Mouse (Mus musculus) intestine, embryonic 15.5 days (tissue): ENCODE results near the gene Lrrc66. TPM values are rescaled to one million over a fixed set of nuclear protein-coding genes. Genes with fewer than 3 reads are reported as not detected.

Experiments used
- ATAC-seq: fragments of 200-750 bp; cut with Nextera tagmentation; 2 replicates; pipeline ENCODE4 v1.8.0; 2017; ENCODE audit warnings: moderate TSS enrichment, moderate library complexity
- H3K27ac ChIP-seq: fragments of 300-500 bp; sonication (generic); 2 replicates; pipeline ENCODE4 v1.5.1; 2015; ENCODE audit warnings: mild to moderate bottlenecking, inconsistent platforms
- H3K27me3 ChIP-seq: fragments of 300-500 bp; sonication (generic); replicated peaks from 2 replicates; pipeline ENCODE4 v1.6.1; 2015; ENCODE audit warnings: inconsistent platforms
- H3K36me3 ChIP-seq: fragments of 300-500 bp; sonication (generic); 2 replicates; pipeline ENCODE4 v1.6.1; 2015; ENCODE audit warnings: inconsistent platforms
- H3K4me1 ChIP-seq: fragments of 300-500 bp; sonication (generic); replicated peaks from 2 replicates; pipeline ENCODE4 v1.6.1; 2015; ENCODE audit warnings: inconsistent platforms
- H3K4me2 ChIP-seq: fragments of 300-500 bp; sonication (generic); replicated peaks from 2 replicates; pipeline ENCODE4 v1.6.1; 2015; ENCODE audit warnings: mild to moderate bottlenecking, inconsistent platforms
- H3K4me3 ChIP-seq: fragments of 300-500 bp; sonication (generic); replicated peaks from 2 replicates; pipeline ENCODE4 v1.5.1; 2015; ENCODE audit warnings: inconsistent platforms
- H3K9ac ChIP-seq: fragments of 300-500 bp; sonication (generic); 2 replicates; pipeline ENCODE4 v1.6.1; 2015; ENCODE audit warnings: inconsistent platforms
- H3K9me3 ChIP-seq: fragments of 300-500 bp; sonication (generic); 2 replicates; pipeline ENCODE4 v1.6.1; 2016; ENCODE audit warnings: inconsistent platforms
- WGBS: fragments of 180-500 bp; shearing (Covaris S2); methylation state at CpG from one replicate; pipeline ENCODE4 v1.1.7; 2015; 5-methylcytosine and 5-hydroxymethylcytosine counted together
- polyA plus RNA-seq: library from polyadenylated mRNA; unstranded; fragments of >200 nt; fragmentation: Nextera tagmentation; extraction: Ambion mirVana; gene quantifications from 2 replicates; pipeline ENCODE4 v1.2.1, GENCODE M21; 2015

Gene Lrrc66
- polyA plus RNA-seq, 1 experiment from 2014 or later, result 5.5 TPM

DNA sequence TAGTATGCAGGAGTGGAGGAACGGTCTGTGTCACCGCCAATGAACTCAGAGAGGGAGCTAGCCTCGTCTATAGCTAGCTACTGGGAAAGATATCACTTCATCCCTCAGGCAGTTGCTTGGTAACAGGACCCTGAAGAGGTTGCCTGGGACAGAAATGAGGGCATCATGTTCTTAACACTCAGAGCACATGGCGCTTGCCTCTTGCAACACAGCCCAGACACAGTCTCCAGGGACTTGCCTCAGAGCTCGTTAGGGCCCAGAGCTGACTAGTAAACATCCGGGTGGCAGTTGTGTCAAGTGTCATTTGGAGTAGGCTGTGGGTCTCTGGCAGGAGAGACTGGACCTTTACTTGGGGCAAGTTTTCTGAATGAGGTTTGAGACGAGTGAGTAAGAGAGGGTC, 58.5 kb downstream of the Lrrc66 start:
- Histone ChIP-seq H3K4me2 (no peak overlapping the region), H3K27ac (no peak overlapping the region), H3K9ac (no peak overlapping the region), H3K27me3 (no peaks in the 10 kb centered on the region), H3K4me3 (no peak overlapping the region), H3K9me3 (no peaks in the 10 kb centered on the region), H3K4me1 (no peaks in the 10 kb centered on the region), H3K36me3 (no peaks in the 10 kb centered on the region)
- WGBS, result 73% methylated on average over 7 of the region's 7 CpGs
- no peak for ATAC-seq

DNA sequence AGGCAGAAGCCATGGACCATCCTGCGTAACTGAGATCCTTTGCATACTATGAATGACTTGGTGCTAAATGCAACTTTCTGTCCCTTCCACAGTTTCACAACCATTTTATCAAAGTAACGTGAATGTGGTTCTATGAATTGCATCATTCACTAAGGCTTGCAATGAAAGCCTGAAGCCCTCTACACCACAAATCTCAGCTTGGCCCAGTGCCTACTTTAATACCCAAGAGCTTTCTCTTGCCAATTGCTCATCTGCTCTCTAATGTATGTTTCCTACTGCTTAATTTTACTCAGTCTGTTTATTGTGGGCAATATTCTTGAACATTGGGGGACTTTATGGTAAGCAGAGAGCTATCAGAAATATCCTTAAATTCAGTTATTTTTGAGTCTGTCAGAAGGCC, 59.5 kb downstream of the Lrrc66 start:
- Histone ChIP-seq H3K36me3 (no peaks in the 10 kb centered on the region), H3K27me3 (no peaks in the 10 kb centered on the region), H3K4me3 (no peak overlapping the region), H3K9me3 (no peaks in the 10 kb centered on the region), H3K4me1 (no peaks in the 10 kb centered on the region), H3K27ac (no peak overlapping the region), H3K9ac (no peak overlapping the region), H3K4me2 (no peak overlapping the region)
- WGBS, result 88% methylated on average over 2 of the region's 2 CpGs
- ATAC-seq, result no peak

DNA sequence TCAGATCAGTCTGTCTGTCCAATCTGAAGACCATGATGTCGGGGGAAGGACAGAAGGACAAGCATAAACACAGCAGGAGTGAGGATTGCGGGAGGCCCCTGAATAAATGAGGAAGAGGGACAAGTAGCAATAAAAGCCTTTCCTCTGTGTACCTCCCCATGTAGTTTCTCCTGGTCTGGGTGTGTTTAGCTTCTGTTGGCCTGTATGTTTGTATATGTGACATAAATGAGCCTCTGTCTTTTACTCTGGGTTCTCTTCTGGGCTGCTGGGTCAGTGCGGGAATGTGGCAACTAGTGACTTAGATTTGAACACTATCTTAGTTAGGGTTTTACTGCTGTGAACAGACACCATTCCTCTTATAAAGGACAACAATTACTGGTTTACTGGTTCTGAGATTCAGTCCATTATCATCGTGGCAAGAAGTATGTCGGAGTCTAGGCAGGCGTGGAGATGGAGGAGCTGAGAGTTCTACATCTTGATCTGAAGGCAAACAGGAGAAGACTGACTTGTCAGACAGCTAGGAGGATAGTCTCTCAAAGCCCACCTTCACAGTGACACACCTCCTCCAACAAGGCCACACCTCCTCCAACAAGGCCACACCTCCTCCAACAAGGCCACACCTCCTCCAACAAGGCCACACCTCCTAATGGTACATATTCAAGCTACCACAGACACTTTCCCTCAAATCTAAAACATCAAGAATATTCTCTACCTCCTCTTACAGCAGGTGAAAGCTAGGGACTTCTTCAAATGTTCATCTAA, 60.8 kb downstream of the Lrrc66 start:
- Histone ChIP-seq H3K9me3 (no peaks in the 10 kb centered on the region), H3K4me1 (no peaks in the 10 kb centered on the region), H3K27me3 (no peaks in the 10 kb centered on the region), H3K36me3 (no peaks in the 10 kb centered on the region), H3K4me2 (no peak overlapping the region), H3K9ac (no peak overlapping the region), H3K27ac (no peak overlapping the region), H3K4me3 (no peak overlapping the region)
- ATAC-seq, result no peak
- WGBS, result 78% methylated on average over 6 of the region's 6 CpGs

DNA sequence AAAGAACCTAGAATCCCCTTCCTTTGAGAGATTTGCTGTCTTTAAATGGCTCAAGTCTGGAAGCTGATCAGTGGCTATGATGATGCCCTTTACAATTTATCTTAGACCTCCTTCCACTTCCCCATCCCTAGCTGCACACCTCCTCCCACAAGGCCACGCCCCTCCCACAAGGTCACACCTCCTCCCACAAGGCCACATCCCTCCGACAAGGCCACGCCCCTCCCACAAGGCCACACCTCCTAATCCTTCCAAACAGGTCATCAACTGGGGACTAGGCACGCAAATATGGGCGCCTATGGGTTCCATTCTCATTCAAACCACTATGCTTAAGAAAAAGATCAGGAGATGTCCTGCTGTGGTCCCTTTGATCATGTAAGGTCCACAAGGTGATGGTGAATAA, 63.1 kb downstream of the Lrrc66 start:
- WGBS, result 81% methylated on average over 5 of the region's 5 CpGs
- Histone ChIP-seq H3K9me3 (no peaks in the 10 kb centered on the region), H3K4me3 (no peak overlapping the region), H3K27ac (no peak overlapping the region), H3K4me2 (no peak overlapping the region), H3K9ac (no peak overlapping the region), H3K36me3 (no peaks in the 10 kb centered on the region), H3K4me1 (no peaks in the 10 kb centered on the region), H3K27me3 (no peaks in the 10 kb centered on the region)
- ATAC-seq, result no peak

DNA sequence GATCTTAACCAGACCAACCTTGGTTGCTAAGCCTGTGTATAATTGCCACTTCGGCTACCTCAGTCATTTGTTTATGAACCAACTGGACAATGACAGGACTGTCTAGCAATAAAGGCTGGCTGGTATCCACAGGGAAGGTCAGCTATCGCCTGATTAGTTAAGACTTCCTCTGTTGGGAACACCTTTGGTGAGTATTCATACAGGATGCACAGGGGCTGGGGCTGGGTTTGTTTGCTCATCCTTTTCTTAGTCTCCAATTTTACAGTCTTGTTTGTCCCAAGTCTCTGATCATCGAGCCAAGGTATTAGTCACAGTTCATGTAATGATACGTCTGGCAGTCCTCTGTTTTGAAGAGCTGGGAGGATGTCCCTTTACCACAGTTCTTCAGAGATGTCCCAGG, 65.4 kb downstream of the Lrrc66 start:
- no peak overlapping the region for H3K4me2 ChIP-seq
- H3K9ac ChIP-seq, result no peak overlapping the region
- H3K27ac ChIP-seq, result no peak overlapping the region
- H3K36me3 ChIP-seq, result no peaks in the 10 kb centered on the region
- H3K4me1 ChIP-seq, result no peaks in the 10 kb centered on the region
- no peaks in the 10 kb centered on the region for H3K9me3 ChIP-seq
- no peak overlapping the region for H3K4me3 ChIP-seq
- WGBS, result 70% methylated on average over 4 of the region's 4 CpGs
- ATAC-seq, result no peak
- no peaks in the 10 kb centered on the region for H3K27me3 ChIP-seq

DNA sequence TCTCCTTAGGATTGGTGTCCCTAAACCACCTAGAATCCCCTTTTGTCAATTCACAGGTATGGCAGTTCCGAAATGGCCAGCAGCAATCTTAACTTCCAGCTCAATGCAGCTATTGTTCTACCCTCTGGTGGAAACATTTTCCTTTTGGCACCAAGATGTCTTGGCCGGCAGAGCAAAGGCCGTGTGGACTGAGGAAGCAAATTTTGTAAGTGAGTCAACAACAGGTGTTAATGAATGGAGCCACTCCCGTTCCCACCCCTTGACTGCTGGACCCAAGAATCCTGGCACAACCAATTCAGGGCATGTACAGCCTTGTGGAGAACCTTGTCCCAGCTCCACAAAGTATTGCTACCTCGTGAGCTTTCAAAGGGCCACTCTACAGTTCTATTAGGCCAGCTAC, 66.2 kb downstream of the Lrrc66 start:
- 71% methylated on average over 5 of the region's 5 CpGs for WGBS
- no peaks in the 10 kb centered on the region for H3K27me3 ChIP-seq
- peak; percentile 59 for ATAC-seq
- H3K4me3 ChIP-seq, result no peak overlapping the region
- no peak overlapping the region for H3K4me2 ChIP-seq
- H3K27ac ChIP-seq, result no peak overlapping the region
- no peaks in the 10 kb centered on the region for H3K4me1 ChIP-seq
- H3K36me3 ChIP-seq, result no peaks in the 10 kb centered on the region
- no peaks in the 10 kb centered on the region for H3K9me3 ChIP-seq
- no peak overlapping the region for H3K9ac ChIP-seq

DNA sequence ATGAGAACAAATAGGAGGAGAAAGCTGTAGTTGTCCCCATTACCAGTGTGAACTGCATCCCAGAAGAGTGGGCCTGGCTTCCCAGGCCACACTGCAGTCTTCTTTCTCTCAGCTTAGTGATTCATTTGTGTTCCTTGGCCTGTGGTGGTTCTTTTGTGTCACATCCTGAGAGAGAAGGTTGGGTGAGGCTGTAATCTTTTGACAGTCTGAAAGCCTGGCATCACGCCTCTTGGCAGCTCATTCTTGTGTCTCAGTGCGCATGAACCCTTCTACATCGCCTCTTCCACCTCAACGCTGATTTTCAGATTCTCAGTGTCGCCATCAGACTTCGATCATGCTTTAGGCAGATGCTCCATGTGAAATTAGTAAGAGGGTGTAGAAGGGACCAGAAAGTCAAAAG, 68.3 kb downstream of the Lrrc66 start:
- H3K9me3 ChIP-seq, result no peaks in the 10 kb centered on the region
- no peak overlapping the region for H3K9ac ChIP-seq
- H3K36me3 ChIP-seq, result 0 out of 2 replicates have a peak, but pooled peaks cover 3% of the 10 kb centered on the region
- no peaks in the 10 kb centered on the region for H3K27me3 ChIP-seq
- ATAC-seq, result no peak
- no peak overlapping the region for H3K27ac ChIP-seq
- H3K4me3 ChIP-seq, result no peak overlapping the region
- H3K4me2 ChIP-seq, result no peak overlapping the region
- 97% methylated on average over 6 of the region's 6 CpGs for WGBS
- H3K4me1 ChIP-seq, result no peaks in the 10 kb centered on the region

DNA sequence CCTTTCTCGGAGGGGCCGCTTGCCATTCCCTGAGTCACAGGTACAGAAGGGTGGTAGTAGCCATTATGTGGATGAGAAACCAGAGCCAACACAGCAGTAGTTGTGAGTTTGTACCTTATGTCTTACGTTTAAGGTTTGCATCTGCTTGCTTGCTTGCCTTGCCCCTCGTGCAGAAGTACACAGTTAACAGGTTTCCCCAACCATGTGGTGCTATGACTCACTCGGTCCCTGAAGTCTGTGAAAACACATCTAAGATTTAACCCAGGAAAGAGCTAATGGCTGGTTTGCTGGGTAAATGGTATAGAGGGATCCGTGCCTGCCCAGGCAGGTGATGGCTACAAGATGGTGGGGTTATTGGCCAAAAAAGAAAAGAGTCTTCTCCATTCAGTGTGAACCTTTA, 73.6 kb downstream of the Lrrc66 start:
- no peaks in the 10 kb centered on the region for H3K4me1 ChIP-seq
- WGBS, result 93% methylated on average over 6 of the region's 6 CpGs
- no peak overlapping the region for H3K4me3 ChIP-seq
- no peaks in the 10 kb centered on the region for H3K9me3 ChIP-seq
- H3K9ac ChIP-seq, result no peak overlapping the region
- H3K36me3 ChIP-seq, result 0 out of 2 replicates have a peak, but pooled peaks cover 3% of the 10 kb centered on the region
- H3K27ac ChIP-seq, result no peak overlapping the region
- no peak overlapping the region for H3K4me2 ChIP-seq
- ATAC-seq, result no peak
- no peaks in the 10 kb centered on the region for H3K27me3 ChIP-seq

DNA sequence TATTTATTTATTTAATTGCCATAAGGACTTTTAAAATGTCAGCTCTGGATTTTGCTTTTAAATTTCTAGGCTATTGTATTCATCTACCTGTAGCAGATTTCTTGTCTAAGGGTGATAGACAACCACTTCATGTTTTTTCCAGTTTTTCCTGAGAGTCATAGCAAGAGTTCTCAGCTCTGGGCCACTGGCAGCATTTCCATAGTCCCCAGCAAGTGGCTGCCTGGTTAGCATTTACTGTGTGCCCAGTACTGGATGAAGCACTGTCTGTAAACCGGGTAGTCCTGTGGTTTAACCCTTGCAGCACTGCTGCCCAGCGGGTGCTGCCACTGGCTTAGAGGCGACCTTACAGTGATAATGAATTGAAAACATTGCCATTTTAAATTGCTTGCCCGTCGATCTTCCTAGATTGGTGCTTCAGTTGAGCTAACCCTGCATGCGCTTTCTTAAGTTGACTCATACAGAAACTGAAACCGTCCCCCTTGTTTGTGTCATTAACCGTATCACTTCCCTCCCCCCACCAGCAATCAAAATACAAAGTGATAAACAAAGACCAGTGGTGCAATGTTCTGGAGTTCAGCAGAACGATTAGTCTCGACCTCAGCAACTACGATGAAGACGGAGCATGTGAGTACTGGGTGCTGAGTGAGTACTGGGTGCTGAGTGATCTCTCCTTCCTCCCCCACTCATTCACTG, 75.4 kb downstream of the Lrrc66 start:
- no peak overlapping the region for H3K4me3 ChIP-seq
- 76% methylated on average over 12 of the region's 12 CpGs for WGBS
- H3K9me3 ChIP-seq, result no peaks in the 10 kb centered on the region
- 0 out of 2 replicates have a peak, but pooled peaks cover 3% of the 10 kb centered on the region for H3K36me3 ChIP-seq
- H3K4me2 ChIP-seq, result no peak overlapping the region
- ATAC-seq, result no peak
- H3K27ac ChIP-seq, result no peak overlapping the region
- no peaks in the 10 kb centered on the region for H3K27me3 ChIP-seq
- H3K9ac ChIP-seq, result no peak overlapping the region
- H3K4me1 ChIP-seq, result no peaks in the 10 kb centered on the region

Other genes with a start within 250 kb of the Lrrc66 start
- gene Cwh43, start 226.5 kb downstream of the Lrrc66 start, polyA plus RNA-seq, result 0.15 and 0.20 TPM in 2 replicates
- 18.0 and 20.9 TPM in 2 replicates for gene Dcun1d4, start 151.5 kb downstream of the Lrrc66 start, polyA plus RNA-seq
- 17.8 and 19.7 TPM in 2 replicates for gene Sgcb, start 15.3 kb upstream of the Lrrc66 start, polyA plus RNA-seq
- gene Spata18, start 18.9 kb upstream of the Lrrc66 start, polyA plus RNA-seq, result 0.28 and 0.38 TPM in 2 replicates